Mouse (Mus musculus) limb, embryonic 12.5 days (tissue): ENCODE measurements around the gene Adap1. TPM values are rescaled to one million over a fixed set of nuclear protein-coding genes. Genes with fewer than 3 reads are reported as not detected.

Experiments used
- ATAC-seq: fragments of 200-750 bp; cut with Nextera tagmentation; 2 replicates; pipeline ENCODE4 v1.8.0; 2017; ENCODE audit warnings: low read depth, moderate TSS enrichment; ENCODE audit not compliant: insufficient number of reproducible peaks, insufficient read depth, low FRiP score, low TSS enrichment
- H3K27ac ChIP-seq: fragments of 300-500 bp; sonication (generic); 2 replicates; pipeline ENCODE4 v1.5.1; 2016; ENCODE audit warnings: mild to moderate bottlenecking, moderate library complexity
- H3K27me3 ChIP-seq: fragments of 300-500 bp; sonication (generic); 2 replicates; pipeline ENCODE4 v1.6.1; 2016; ENCODE audit warnings: mild to moderate bottlenecking, moderate library complexity
- H3K36me3 ChIP-seq: fragments of 300-500 bp; sonication (generic); 2 replicates; pipeline ENCODE4 v1.6.1; 2016; ENCODE audit warnings: mild to moderate bottlenecking, moderate library complexity
- H3K4me1 ChIP-seq: fragments of 300-500 bp; sonication (generic); replicated peaks from 2 replicates; pipeline ENCODE4 v1.6.1; 2016
- H3K4me2 ChIP-seq: fragments of 300-500 bp; sonication (generic); 2 replicates; pipeline ENCODE4 v1.6.1; 2016; ENCODE audit warnings: mild to moderate bottlenecking, moderate library complexity
- H3K4me3 ChIP-seq: fragments of 300-500 bp; sonication (generic); replicated peaks from 2 replicates; pipeline ENCODE4 v1.5.1; 2016; ENCODE audit warnings: mild to moderate bottlenecking
- H3K9ac ChIP-seq: fragments of 300-500 bp; sonication (generic); replicated peaks from 2 replicates; pipeline ENCODE4 v1.6.1; 2016; ENCODE audit warnings: mild to moderate bottlenecking, moderate library complexity
- H3K9me3 ChIP-seq: fragments of 300-500 bp; sonication (generic); 2 replicates; pipeline ENCODE4 v1.6.1; 2016; ENCODE audit warnings: mild to moderate bottlenecking, moderate library complexity
- WGBS: fragments of 180-500 bp; shearing (Covaris S2); methylation state at CpG from one replicate; pipeline ENCODE4 v1.1.7; 2016; 5-methylcytosine and 5-hydroxymethylcytosine counted together
- polyA plus RNA-seq: library from polyadenylated mRNA; unstranded; fragments of >200 nt; fragmentation: Nextera tagmentation; extraction: Ambion mirVana; gene quantifications from 2 replicates; pipeline ENCODE4 v1.2.1, GENCODE M21; 2016

Adap1 gene
- polyA plus RNA-seq, 1 experiment from 2014 or later = 1.1 TPM

GRCm38 (mm10) chr5:139297092-139297491 lies 28.3 kb downstream of the Adap1 start:
- H3K9ac ChIP-seq = no peak overlapping the region
- H3K36me3 ChIP-seq = no peaks in the 10 kb centered on the region
- no peak overlapping the region for H3K4me2 ChIP-seq
- H3K4me1 ChIP-seq = no peaks in the 10 kb centered on the region
- 77% methylated on average over 10 of the region's 10 CpGs for WGBS
- no peak overlapping the region for H3K4me3 ChIP-seq
- no peaks in the 10 kb centered on the region for H3K9me3 ChIP-seq
- H3K27me3 ChIP-seq = 0 out of 2 replicates have a peak, but pooled peaks cover 4% of the 10 kb centered on the region
- no peak for ATAC-seq
- H3K27ac ChIP-seq = no peak overlapping the region

- H3K4me1 ChIP-seq = no peaks in the 10 kb centered on the region
- no peak overlapping the region for H3K4me2 ChIP-seq
- no peaks in the 10 kb centered on the region for H3K9me3 ChIP-seq
- H3K9ac ChIP-seq = no peak overlapping the region
- no peak for ATAC-seq
- H3K27ac ChIP-seq = no peak overlapping the region
- no peaks in the 10 kb centered on the region for H3K36me3 ChIP-seq
- H3K27me3 ChIP-seq = 0 out of 2 replicates have a peak, but pooled peaks cover 1% of the 10 kb centered on the region
- H3K4me3 ChIP-seq = no peak overlapping the region
- 66% methylated on average over 2 of the region's 2 CpGs for WGBS
Observed at GRCm38 (mm10) chr5:139294089-139294488, 31.3 kb downstream of the Adap1 start.

- Histone ChIP-seq H3K27me3 (no peaks in the 10 kb centered on the region), H3K9me3 (no peaks in the 10 kb centered on the region), H3K9ac (no peak overlapping the region), H3K36me3 (no peaks in the 10 kb centered on the region), H3K4me1 (no peaks in the 10 kb centered on the region), H3K27ac (no peak overlapping the region), H3K4me2 (no peak overlapping the region), H3K4me3 (no peak overlapping the region)
- 72% methylated on average over 6 of the region's 6 CpGs for whole genome bisulfite sequencing
- no peak for ATAC-seq
Observed at GRCm38 (mm10) chr5:139291811-139292560, 33.4 kb downstream of the Adap1 start.

GRCm38 (mm10) chr5:139290467-139291259 lies 34.8 kb downstream of the Adap1 start:
- no peaks in the 10 kb centered on the region for H3K9me3 ChIP-seq
- WGBS = 84% methylated on average over 12 of the region's 12 CpGs
- ATAC-seq = no peak

GRCm38 (mm10) chr5:139288591-139288990 lies 36.8 kb downstream of the Adap1 start:
- Histone ChIP-seq H3K9me3 (no peaks in the 10 kb centered on the region), H3K4me3 (no peak overlapping the region), H3K27ac (no peak overlapping the region), H3K27me3 (no peaks in the 10 kb centered on the region), H3K36me3 (no peaks in the 10 kb centered on the region), H3K4me2 (no peak overlapping the region), H3K4me1 (no peaks in the 10 kb centered on the region), H3K9ac (no peak overlapping the region)
- no peak for ATAC-seq
- WGBS = 84% methylated on average over 4 of the region's 4 CpGs

More at GRCm38 (mm10) chr5:139290467-139291259, 34.8 kb downstream of the Adap1 start:
- H3K27ac ChIP-seq = no peak overlapping the region
- H3K9ac ChIP-seq = no peak overlapping the region
- H3K27me3 ChIP-seq = no peaks in the 10 kb centered on the region
- H3K4me2 ChIP-seq = no peak overlapping the region
- no peaks in the 10 kb centered on the region for H3K4me1 ChIP-seq
- H3K36me3 ChIP-seq = no peaks in the 10 kb centered on the region
- H3K4me3 ChIP-seq = no peak overlapping the region

- H3K36me3 ChIP-seq = no peaks in the 10 kb centered on the region
- no peak overlapping the region for H3K27ac ChIP-seq
- no peaks in the 10 kb centered on the region for H3K4me1 ChIP-seq
- no peaks in the 10 kb centered on the region for H3K9me3 ChIP-seq
- ATAC-seq = no peak
- H3K4me3 ChIP-seq = no peak overlapping the region
- no peaks in the 10 kb centered on the region for H3K27me3 ChIP-seq
- no peak overlapping the region for H3K4me2 ChIP-seq
- 86% methylated on average over 4 of the region's 4 CpGs for WGBS
- H3K9ac ChIP-seq = no peak overlapping the region
Observed at GRCm38 (mm10) chr5:139287787-139288186, 37.6 kb downstream of the Adap1 start.

- Histone ChIP-seq H3K9me3 (no peaks in the 10 kb centered on the region), H3K4me2 (no peak overlapping the region), H3K36me3 (no peaks in the 10 kb centered on the region), H3K4me1 (no peaks in the 10 kb centered on the region), H3K27ac (no peak overlapping the region), H3K9ac (no peak overlapping the region), H3K27me3 (no peaks in the 10 kb centered on the region), H3K4me3 (no peak overlapping the region)
- ATAC-seq = no peak
- 86% methylated on average over 5 of the region's 5 CpGs for WGBS
Observed at GRCm38 (mm10) chr5:139287099-139287498, 38.3 kb downstream of the Adap1 start.

- Histone ChIP-seq H3K4me1 (peaks cover 6% of the 10 kb centered on the region), H3K9me3 (no peaks in the 10 kb centered on the region), H3K27ac (no peak overlapping the region), H3K9ac (no peak overlapping the region), H3K27me3 (no peaks in the 10 kb centered on the region), H3K4me2 (no peak overlapping the region), H3K4me3 (no peak overlapping the region), H3K36me3 (no peaks in the 10 kb centered on the region)
- 62% methylated on average over 14 of the region's 14 CpGs for WGBS
- no peak for ATAC-seq
Observed at GRCm38 (mm10) chr5:139286142-139286941, 39.1 kb downstream of the Adap1 start.

- Histone ChIP-seq H3K4me2 (no peak overlapping the region), H3K27ac (no peak overlapping the region), H3K4me1 (peaks cover 8% of the 10 kb centered on the region), H3K9ac (no peak overlapping the region), H3K9me3 (no peaks in the 10 kb centered on the region), H3K27me3 (no peaks in the 10 kb centered on the region), H3K36me3 (no peaks in the 10 kb centered on the region), H3K4me3 (no peak overlapping the region)
- whole genome bisulfite sequencing = 63% methylated on average over 8 of the region's 8 CpGs
- ATAC-seq = no peak
Observed at GRCm38 (mm10) chr5:139285383-139286067, 39.9 kb downstream of the Adap1 start.

- no peaks in the 10 kb centered on the region for H3K36me3 ChIP-seq
- no peak overlapping the region for H3K27ac ChIP-seq
- ATAC-seq = no peak
- no peak overlapping the region for H3K4me2 ChIP-seq
- no peak overlapping the region for H3K9ac ChIP-seq
- 94% methylated on average over 14 of the region's 14 CpGs for WGBS
- peaks cover 8% of the 10 kb centered on the region for H3K4me1 ChIP-seq
- no peaks in the 10 kb centered on the region for H3K9me3 ChIP-seq
- H3K27me3 ChIP-seq = no peaks in the 10 kb centered on the region
- no peak overlapping the region for H3K4me3 ChIP-seq
Observed at GRCm38 (mm10) chr5:139283460-139284180, 41.8 kb downstream of the Adap1 start.
